Mouse (Mus musculus): ENCODE data around the gene Gse1. TPM values are rescaled to one million over a fixed set of nuclear protein-coding genes. Genes with fewer than 3 reads are reported as not detected.
A peak's percentile ranks its signal among the peaks of the same experiment; 100 is the strongest.

The Gse1 gene
- total and polyA plus RNA-seq, 3 experiments = 23.6 to 128 (median 66.9) TPM

GRCm38 (mm10) chr8:120485551-120486476 is 257.6 kb downstream of the Gse1 start (continued):
- TF ChIP-seq TBP (IDR thresholded peaks at IDR 0.05; ENCODE audit: low read depth, low read length) (peak; percentile 89), ELF1 (IDR thresholded peaks at IDR 0.05; ENCODE audit: low read depth, low read length) (no peak), UBTF (IDR thresholded peaks at IDR 0.05; ENCODE audit: borderline replicate concordance, insufficient read depth, low read depth, low read length) (no peak), CTCF (IDR thresholded peaks at IDR 0.05 in 2 of 3, conservative IDR thresholded peaks at IDR 0.05 in 1 of 3; ENCODE audit: control insufficient read depth in 1 of 3, insufficient read depth in 1 of 3, low read depth in 2 of 3, low read length in 3 of 3, poor library complexity in 1 of 3, severe bottlenecking in 1 of 3) (peak in 1 of 3 experiments; percentile 4; a peak in 1 of 6 replicates), MXI1 (IDR thresholded peaks at IDR 0.05; ENCODE audit: low read depth, low read length) (peak; percentile 60; the same call in 1 of the 2 replicates), HCFC1 (IDR thresholded peaks at IDR 0.05; ENCODE audit: low read depth, low read length) (no peak; the same call in 1 of the 2 replicates), BHLHE40 (IDR thresholded peaks at IDR 0.05; ENCODE audit: borderline replicate concordance, low read depth, low read length) (no peak; the same call in 1 of the 2 replicates), ETS1 (IDR thresholded peaks at IDR 0.05; ENCODE audit: low read depth, low read length) (peak; percentile 75), MAZ (IDR thresholded peaks at IDR 0.05; ENCODE audit: low read depth, low read length) (peak; percentile 64; the same call in 1 of the 2 replicates), CHD2 (IDR thresholded peaks at IDR 0.05; ENCODE audit: low read length) (no peak), MAX (IDR thresholded peaks at IDR 0.05; ENCODE audit: low read length) (peak; percentile 43; the same call in 1 of the 2 replicates), SMC3 (IDR thresholded peaks at IDR 0.05; ENCODE audit: low read depth, low read length) (0 out of 2 replicates have a peak, but pooled peaks have one; percentile 12), ZMIZ1 (IDR thresholded peaks at IDR 0.05; ENCODE audit: low read depth, low read length) (peak; percentile 19; the same call in 1 of the 2 replicates), ZKSCAN1 (IDR thresholded peaks at IDR 0.05; ENCODE audit: low read depth, low read length) (no peak), CHD1 (IDR thresholded peaks at IDR 0.05; ENCODE audit: low read depth, low read length) (peak; percentile 94), POLR2A (IDR thresholded peaks at IDR 0.05; ENCODE audit: control insufficient read depth in 1 of 2, insufficient read depth in 1 of 2, low read depth in 1 of 2, low read length in 2 of 2, poor library complexity in 1 of 2) (peak; percentile 62 to 90; a peak in 3 of 4 replicates), EP300 (IDR thresholded peaks at IDR 0.05; ENCODE audit: low read depth in 1 of 2, low read length in 2 of 2) (peak in 1 of 2 experiments; percentile 84; a peak in 3 of 4 replicates), GABPA (IDR thresholded peaks at IDR 0.05; ENCODE audit: low read depth, low read length) (no peak)

- Histone ChIP-seq H3K27me3 (ENCODE audit: control insufficient read depth in 1 of 2, insufficient read depth in 2 of 2, low read length in 2 of 2) (no peaks in the 10 kb centered on the region), H3K9me3 (replicated peaks; ENCODE audit: insufficient read depth, low read length) (no peaks in the 10 kb centered on the region), H3K27ac (ENCODE audit: control insufficient read depth, low read depth, low read length) (peak overlapping the region; percentile 99), H3K9ac (ENCODE audit: control insufficient read depth, low read depth, low read length, poor library complexity, severe bottlenecking) (peak overlapping the region; percentile 89), H3K79me2 (ENCODE audit: control insufficient read depth, insufficient read depth, low read length, poor library complexity) (peaks cover 56% of the 10 kb centered on the region), H3K4me1 (ENCODE audit: control insufficient read depth in 1 of 2, insufficient read depth in 2 of 2, low read length in 2 of 2) (peaks cover 3 to 24% of the 10 kb centered on the region in 2 experiments), H3K36me3 (ENCODE audit: control insufficient read depth in 1 of 2, insufficient read depth in 2 of 2, low read length in 2 of 2) (peaks cover 0 to 12% of the 10 kb centered on the region in 2 experiments; a peak in 2 of 4 replicates), H3K4me3 (ENCODE audit: control insufficient read depth in 1 of 2, insufficient read depth in 1 of 2, low read depth in 2 of 2, low read length in 2 of 2) (peak overlapping the region; percentile 85 to 93)
- peak; percentile 98 for DNase-seq (ENCODE audit: low read depth, low spot score)
- TF ChIP-seq HCFC1 (IDR thresholded peaks at IDR 0.05; ENCODE audit: low read depth, low read length) = peak; percentile 73; the same call in 1 of the 2 replicates
- peak; percentile 99 for TF ChIP-seq TCF12 (IDR thresholded peaks at IDR 0.05; ENCODE audit: low read depth, low read length)
- TF ChIP-seq TAL1 (IDR thresholded peaks at IDR 0.05; ENCODE audit: low read length) = peak; percentile 100
- TF ChIP-seq USF1 (IDR thresholded peaks at IDR 0.05; ENCODE audit: low read depth, low read length) = no peak
- peak; percentile 56 for TF ChIP-seq MAX (IDR thresholded peaks at IDR 0.05; ENCODE audit: low read length)
- TF ChIP-seq CHD1 (IDR thresholded peaks at IDR 0.05; ENCODE audit: low read depth, low read length) = peak; percentile 57; the same call in 1 of the 2 replicates
- TF ChIP-seq NELFE (IDR thresholded peaks at IDR 0.05; ENCODE audit: low read depth, low read length) = peak; percentile 78
- TF ChIP-seq ZNF384 (IDR thresholded peaks at IDR 0.05; ENCODE audit: low read depth, low read length) = peak; percentile 78
- peak; percentile 69 for TF ChIP-seq JUND (IDR thresholded peaks at IDR 0.05; ENCODE audit: low read depth, low read length)
- TF ChIP-seq SIN3A (IDR thresholded peaks at IDR 0.05; ENCODE audit: low read length) = peak; percentile 98
- TF ChIP-seq ZMIZ1 (IDR thresholded peaks at IDR 0.05; ENCODE audit: low read depth, low read length) = peak; percentile 97
- TF ChIP-seq ZKSCAN1 (IDR thresholded peaks at IDR 0.05; ENCODE audit: low read depth, low read length) = no peak
- peak; percentile 95 to 99 for TF ChIP-seq EP300 (IDR thresholded peaks at IDR 0.05; ENCODE audit: low read depth in 1 of 2, low read length in 2 of 2)
- TF ChIP-seq RAD21 (IDR thresholded peaks at IDR 0.05; ENCODE audit: low read depth, low read length) = no peak; the same call in 1 of the 2 replicates
- TF ChIP-seq USF2 (IDR thresholded peaks at IDR 0.05; ENCODE audit: borderline replicate concordance in 1 of 2, insufficient read depth in 1 of 2, low read depth in 1 of 2, low read length in 2 of 2) = no peak
- TF ChIP-seq CHD2 (IDR thresholded peaks at IDR 0.05; ENCODE audit: low read length) = no peak
- TF ChIP-seq E2F4 (IDR thresholded peaks at IDR 0.05; ENCODE audit: borderline replicate concordance, low read depth, low read length) = no peak
- TF ChIP-seq UBTF (IDR thresholded peaks at IDR 0.05; ENCODE audit: borderline replicate concordance, insufficient read depth, low read depth, low read length) = no peak
Observed at GRCm38 (mm10) chr8:120486477-120487376, 258.5 kb downstream of the Gse1 start.

All from MEL (cell line).